ENCODE assay signal across 8 mouse cellular contexts in the genomic region with DNA sequence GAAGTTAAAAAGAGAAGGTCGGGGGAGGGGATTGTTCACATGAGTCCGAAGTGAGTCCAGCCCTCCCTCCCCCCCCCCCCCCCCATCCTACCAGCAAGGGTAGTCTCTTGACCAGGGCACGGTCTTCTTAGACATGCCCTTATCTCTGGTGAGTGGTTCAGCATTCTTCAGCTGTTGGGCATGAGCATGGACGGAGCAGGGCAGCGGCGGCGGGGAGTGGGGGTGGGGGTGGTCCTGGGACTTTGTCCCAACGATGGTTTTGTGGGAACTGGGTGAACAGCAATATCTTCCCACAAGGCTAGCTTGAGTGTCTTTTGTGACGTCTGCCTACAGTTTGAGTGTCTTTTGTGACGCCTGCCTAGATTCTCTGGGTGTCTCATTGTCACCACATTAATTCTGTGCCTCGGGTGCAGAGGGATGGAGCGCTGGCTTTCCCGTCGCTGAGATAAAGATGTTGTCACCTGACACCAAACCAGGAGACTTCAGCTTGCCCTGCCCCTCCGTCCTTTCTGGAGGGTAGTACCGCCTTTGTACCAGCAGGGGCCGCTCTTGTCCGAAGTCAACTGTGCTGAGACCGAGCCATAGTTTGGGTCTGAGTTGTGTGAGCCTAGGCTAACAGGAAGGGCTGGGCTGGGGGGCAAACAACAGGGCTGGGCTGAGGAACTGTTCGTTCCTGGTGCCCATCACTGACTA. TPM values are rescaled to one million over a fixed set of nuclear protein-coding genes. Genes with fewer than 3 reads are reported as not detected.
A peak's percentile ranks its signal among the peaks of the same experiment; 100 is the strongest.
DNase-seq lines count a peak whose midpoint lies in the region; ATAC-seq lines count a peak whose summit lies in the region.

No protein-coding gene starts in this region.

- intact Hi-C loops in left cerebral cortex, postnatal 10 days (cut with DNase I) = loop anchor here (5.0 kb wide), 2 partner anchors 35 to 80 kb away; a partner anchor contains a TSS

- DNase-seq in gastrocnemius, postnatal 10 days = peak; percentile 86
- peak; percentile 91 for DNase-seq in induced T-regulatory cell, adult 2 months (ENCODE audit: low read depth)
- DNase-seq in left cerebral cortex, postnatal 10 days (ENCODE audit: extremely low spot score in 1 of 2, low spot score in 2 of 2) = peak; percentile 82 to 86
- DNase-seq in right cerebral cortex, postnatal 10 days (ENCODE audit: low spot score in 2 of 2) = peak; percentile 86 to 91
- peak; percentile 83 for DNase-seq in urinary bladder, postnatal 25 days (ENCODE audit: low spot score)

- ATAC-seq in activated CD4-positive, CD25-positive, alpha-beta regulatory T cell, adult 4 months = peak; percentile 87
- peak; percentile 92 for ATAC-seq in common myeloid progenitor, adult 5-6 weeks (replicated peaks; ENCODE audit: low read depth, poor library complexity, severe bottlenecking)
- ATAC-seq in megakaryocyte progenitor cell, adult 5-6 weeks (replicated peaks; ENCODE audit: poor library complexity) = peak; percentile 94

RNA-seq across cellular contexts. Expression of a gene that starts 1.4 kb away (rescaled TPM):
- 10 to 100 TPM; 45.7 to 54.0 TPM for polyA plus RNA-seq in activated CD4-positive, CD25-positive, alpha-beta regulatory T cell, adult 4 months (2017; shearing (Covaris generic))
- total RNA-seq in common myeloid progenitor, adult 5-6 weeks (2017) = 92.2 and 93.1 TPM in 2 replicates
- 10 to 100 TPM; 58.2 to 97.6 TPM for total RNA-seq in gastrocnemius, postnatal 10 days (2021)
- total RNA-seq in left cerebral cortex, postnatal 10 days (2021) = 100 to 1,000 TPM; 257 to 264 TPM
- total RNA-seq in megakaryocyte progenitor cell, adult 5-6 weeks (2015) = 94.1 and 112 TPM in 2 replicates
- total RNA-seq in megakaryocyte progenitor cell, adult 5-6 weeks (2017) = 55.7 and 88.3 TPM in 2 replicates

RNA-seq across cellular contexts. Expression of a gene that starts 31.5 kb away (rescaled TPM):
- 100 to 1,000 TPM; 163 to 193 TPM for polyA plus RNA-seq in activated CD4-positive, CD25-positive, alpha-beta regulatory T cell, adult 4 months (2017; shearing (Covaris generic))
- 144 and 157 TPM in 2 replicates for total RNA-seq in common myeloid progenitor, adult 5-6 weeks (2017)
- 100 to 1,000 TPM; 108 to 125 TPM for total RNA-seq in gastrocnemius, postnatal 10 days (2021)
- total RNA-seq in left cerebral cortex, postnatal 10 days (2021) = 100 to 1,000 TPM; 127 to 128 TPM
- total RNA-seq in megakaryocyte progenitor cell, adult 5-6 weeks (2015) = 438 and 488 TPM in 2 replicates
- total RNA-seq in megakaryocyte progenitor cell, adult 5-6 weeks (2017) = 213 and 253 TPM in 2 replicates

RNA-seq across cellular contexts. Expression of a gene that starts 45.7 kb away (rescaled TPM):
- not detected for polyA plus RNA-seq in activated CD4-positive, CD25-positive, alpha-beta regulatory T cell, adult 4 months (2017; shearing (Covaris generic))
- not detected in 2 replicates for total RNA-seq in common myeloid progenitor, adult 5-6 weeks (2017)
- total RNA-seq in gastrocnemius, postnatal 10 days (2021) = not detected
- total RNA-seq in left cerebral cortex, postnatal 10 days (2021) = not detected
- not detected in 2 replicates for total RNA-seq in megakaryocyte progenitor cell, adult 5-6 weeks (2015)
- not detected in 2 replicates for total RNA-seq in megakaryocyte progenitor cell, adult 5-6 weeks (2017)

RNA-seq across cellular contexts. Expression of a gene that starts 53.7 kb away (rescaled TPM):
- polyA plus RNA-seq in activated CD4-positive, CD25-positive, alpha-beta regulatory T cell, adult 4 months (2017; shearing (Covaris generic)) = 10 to 100 TPM; 10.9 to 14.0 TPM
- 47.1 and 48.5 TPM in 2 replicates for total RNA-seq in common myeloid progenitor, adult 5-6 weeks (2017)
- 10 to 100 TPM; 45.1 to 52.2 TPM for total RNA-seq in gastrocnemius, postnatal 10 days (2021)
- 10 to 100 TPM; 78.8 to 82.6 TPM for total RNA-seq in left cerebral cortex, postnatal 10 days (2021)
- 42.0 and 49.7 TPM in 2 replicates for total RNA-seq in megakaryocyte progenitor cell, adult 5-6 weeks (2015)
- total RNA-seq in megakaryocyte progenitor cell, adult 5-6 weeks (2017) = 40.6 and 47.5 TPM in 2 replicates

RNA-seq across cellular contexts. Expression of a gene that starts 54.3 kb away (rescaled TPM):
- 100 to 1,000 TPM; 132 to 197 TPM for polyA plus RNA-seq in activated CD4-positive, CD25-positive, alpha-beta regulatory T cell, adult 4 months (2017; shearing (Covaris generic))
- 47.2 and 56.0 TPM in 2 replicates for total RNA-seq in common myeloid progenitor, adult 5-6 weeks (2017)
- total RNA-seq in gastrocnemius, postnatal 10 days (2021) = 10 to 100 TPM; 75.4 to 81.8 TPM
- 100 to 1,000 TPM; 109 to 110 TPM for total RNA-seq in left cerebral cortex, postnatal 10 days (2021)
- total RNA-seq in megakaryocyte progenitor cell, adult 5-6 weeks (2015) = 42.4 and 46.4 TPM in 2 replicates
- 93.9 and 115 TPM in 2 replicates for total RNA-seq in megakaryocyte progenitor cell, adult 5-6 weeks (2017)

Comparison
In these comparisons a context has a peak if more than half of its experiments do, and no peak if none do; other contexts are left out.
1. Peak in every context shown above with its lines: DNase-seq and ATAC-seq.